Mouse (Mus musculus): ENCODE measurements around the gene Rbpj. TPM values are rescaled to one million over a fixed set of nuclear protein-coding genes. Genes with fewer than 3 reads are reported as not detected.

The Rbpj gene
- polyA plus RNA-seq, 1 experiment: 15.3 TPM

DNA sequence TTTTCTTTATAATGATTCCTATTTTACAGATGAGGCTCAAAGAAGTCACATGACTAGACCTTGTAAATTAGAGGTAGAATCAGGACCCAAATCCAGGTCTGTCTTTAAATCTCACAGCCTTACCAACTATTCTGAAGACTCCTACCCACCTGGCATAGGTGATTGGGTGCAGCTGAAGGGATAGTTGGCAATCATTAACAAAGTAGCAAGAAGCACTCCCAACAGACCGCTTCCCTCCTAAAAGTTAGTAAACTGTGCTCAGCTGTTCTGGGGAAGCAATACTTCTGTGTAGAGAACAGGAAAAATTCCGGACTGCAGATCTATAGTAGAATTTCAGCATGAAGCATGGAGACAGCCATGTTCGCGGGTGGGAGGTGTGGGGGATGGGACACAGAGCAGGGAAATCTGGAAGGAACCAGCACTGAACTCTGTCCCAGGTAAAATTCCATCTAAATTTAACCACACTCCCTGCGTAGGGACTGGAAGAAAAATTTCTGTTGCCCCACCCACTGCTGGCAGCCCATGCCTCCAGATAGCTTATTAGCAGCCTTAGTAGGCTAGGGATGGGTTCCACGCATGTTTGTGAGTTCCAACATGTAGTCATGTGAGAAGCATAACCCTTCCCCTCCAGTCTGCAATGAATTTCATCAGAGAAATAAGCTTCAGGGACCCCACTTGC is 3.3 kb downstream of the Rbpj start:
- DNase-seq (ENCODE audit: low read depth): no peak

DNA sequence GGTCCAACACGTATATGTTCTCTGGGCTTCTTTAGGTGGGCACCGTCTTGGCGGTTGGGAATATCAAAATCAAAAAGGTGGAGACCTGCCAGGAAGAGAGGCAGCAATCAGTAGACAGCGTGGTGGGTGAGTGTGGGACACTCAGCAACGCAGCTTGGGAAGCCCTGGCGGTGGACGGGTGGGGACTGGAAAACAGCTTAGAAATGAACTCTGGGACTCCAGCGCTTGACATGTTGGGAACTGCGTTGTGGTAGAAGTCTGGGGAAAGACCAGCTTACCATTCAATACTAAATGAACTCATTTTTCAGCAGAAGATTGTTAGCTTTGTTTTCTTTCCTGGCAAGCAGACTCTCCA is 3.8 kb downstream of the Rbpj start:
- DNase-seq (ENCODE audit: low read depth): no peak

DNA sequence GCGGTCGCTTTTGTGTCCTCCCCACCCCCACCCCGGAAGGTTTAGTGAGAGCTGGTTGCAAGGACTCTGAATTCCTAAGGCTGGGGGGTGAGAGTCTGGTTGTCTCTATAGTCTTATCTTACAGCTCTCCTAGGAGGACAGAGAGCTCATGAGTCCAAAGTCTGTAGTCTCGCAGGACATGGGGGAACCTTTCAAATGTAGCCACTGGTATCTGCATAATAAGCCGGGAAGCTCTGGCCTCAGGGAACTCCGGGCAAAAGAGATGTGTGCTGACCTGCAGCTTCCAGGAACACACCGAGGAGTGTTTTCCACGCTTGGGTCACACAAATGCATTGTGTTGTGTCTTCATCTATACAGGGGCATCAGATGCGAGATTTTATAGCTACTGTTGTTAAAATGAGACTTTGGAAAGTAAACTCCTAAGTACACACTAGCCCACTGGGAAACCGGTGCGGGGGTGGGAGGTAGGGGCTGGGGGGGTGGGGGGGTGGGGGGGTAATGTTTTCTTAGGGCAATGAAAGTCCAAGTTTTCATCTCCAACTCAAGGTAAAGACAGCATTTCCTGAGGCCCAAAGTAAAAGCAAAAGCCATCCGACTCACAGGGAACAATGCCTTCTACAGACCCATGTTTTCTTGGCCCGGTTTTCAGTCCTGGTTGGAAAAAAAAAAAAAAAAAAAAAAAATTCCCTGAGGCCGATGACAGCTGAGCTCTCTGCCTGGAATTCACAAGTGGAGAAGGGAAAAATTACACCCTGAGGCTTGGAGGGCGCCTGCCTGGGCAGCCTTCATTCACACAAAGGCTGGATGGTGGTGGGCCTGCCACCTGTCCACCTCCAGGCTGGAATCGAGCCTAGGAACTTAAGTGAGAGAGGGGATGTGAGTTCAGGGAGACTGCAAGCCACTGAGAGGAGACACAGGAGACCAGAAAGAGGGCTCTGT is 4.5 kb downstream of the Rbpj start:
- no peak for DNase-seq (ENCODE audit: low read depth)

DNA sequence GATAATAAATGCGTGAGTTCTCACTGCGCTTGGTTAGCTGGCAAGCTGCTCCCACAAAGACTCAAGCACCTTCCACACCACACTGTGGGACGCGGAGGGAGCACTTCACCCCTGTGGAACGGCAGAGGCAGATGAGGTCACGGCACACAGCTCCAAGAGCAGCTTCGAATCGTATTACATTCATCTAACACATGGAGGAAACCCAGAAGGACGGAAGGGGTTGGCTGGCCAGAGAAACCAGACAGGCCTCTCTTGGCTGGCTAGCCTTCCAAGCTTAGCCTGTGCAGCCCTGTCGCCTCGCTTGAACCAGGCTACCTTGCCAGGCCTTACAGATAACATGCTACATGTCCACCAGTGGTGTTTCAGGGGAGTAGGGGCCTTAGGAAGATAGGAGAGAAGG is 6.5 kb downstream of the Rbpj start:
- no peak for DNase-seq (ENCODE audit: low read depth)

DNA sequence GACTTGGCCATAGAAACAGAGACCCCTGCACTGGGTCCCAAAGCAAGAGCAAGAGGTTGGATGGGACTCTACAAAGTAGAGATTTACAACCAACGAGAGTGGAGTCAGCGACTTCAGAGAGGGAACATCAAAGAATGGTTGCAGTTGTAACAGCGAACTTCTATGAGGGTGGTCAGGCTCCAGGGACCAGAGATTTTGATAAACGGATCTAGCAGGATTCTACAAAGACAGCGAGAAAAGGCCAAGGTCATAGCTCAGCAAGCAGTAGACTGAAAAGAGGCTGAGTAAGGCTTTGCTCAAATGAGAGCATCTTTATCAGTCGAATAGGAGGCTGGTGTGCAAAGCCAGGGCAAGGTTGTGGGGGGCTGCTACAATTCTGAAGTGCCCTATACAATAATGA is 13.2 kb downstream of the Rbpj start:
- no peak for DNase-seq (ENCODE audit: low read depth)

DNA sequence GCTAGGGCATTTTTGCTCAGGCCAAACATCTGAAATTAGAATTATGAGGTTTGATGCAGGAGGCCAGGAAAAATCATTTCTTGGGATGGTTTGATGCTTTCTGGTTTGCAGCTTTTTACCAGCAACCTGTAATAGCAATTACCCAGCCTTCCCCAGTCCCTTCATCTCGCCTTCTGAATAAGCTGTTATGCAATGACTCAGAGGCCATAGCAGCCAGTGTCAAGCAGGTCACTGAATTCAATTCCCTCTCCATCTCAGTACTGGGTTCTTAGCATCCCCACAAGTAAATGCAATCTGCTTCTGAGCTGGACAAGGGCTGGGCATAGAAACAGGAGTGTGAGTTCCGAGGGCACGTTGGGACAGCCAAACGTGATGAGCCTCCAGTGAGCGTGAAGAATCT is 13.9 kb downstream of the Rbpj start:
- DNase-seq (ENCODE audit: low read depth): no peak

DNA sequence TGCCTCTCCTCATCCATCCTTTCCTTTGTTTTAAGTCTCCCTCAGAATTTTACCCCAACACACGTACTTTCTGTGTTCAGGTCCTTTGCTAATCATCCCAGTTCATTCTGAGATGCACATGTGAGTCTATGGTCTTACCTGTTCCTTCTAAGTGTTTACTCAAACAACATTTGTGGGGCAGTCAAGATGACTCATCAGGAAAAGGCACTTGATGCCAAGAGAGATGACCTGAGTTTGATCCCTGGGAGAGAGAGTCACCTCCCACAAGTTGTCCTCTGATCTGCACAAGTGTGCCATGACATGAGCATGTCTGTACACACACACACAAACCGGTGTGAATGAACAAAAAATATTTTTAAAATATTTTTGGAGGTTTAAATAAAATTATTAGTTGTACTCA is 15.1 kb downstream of the Rbpj start:
- no peak for DNase-seq (ENCODE audit: low read depth)

DNA sequence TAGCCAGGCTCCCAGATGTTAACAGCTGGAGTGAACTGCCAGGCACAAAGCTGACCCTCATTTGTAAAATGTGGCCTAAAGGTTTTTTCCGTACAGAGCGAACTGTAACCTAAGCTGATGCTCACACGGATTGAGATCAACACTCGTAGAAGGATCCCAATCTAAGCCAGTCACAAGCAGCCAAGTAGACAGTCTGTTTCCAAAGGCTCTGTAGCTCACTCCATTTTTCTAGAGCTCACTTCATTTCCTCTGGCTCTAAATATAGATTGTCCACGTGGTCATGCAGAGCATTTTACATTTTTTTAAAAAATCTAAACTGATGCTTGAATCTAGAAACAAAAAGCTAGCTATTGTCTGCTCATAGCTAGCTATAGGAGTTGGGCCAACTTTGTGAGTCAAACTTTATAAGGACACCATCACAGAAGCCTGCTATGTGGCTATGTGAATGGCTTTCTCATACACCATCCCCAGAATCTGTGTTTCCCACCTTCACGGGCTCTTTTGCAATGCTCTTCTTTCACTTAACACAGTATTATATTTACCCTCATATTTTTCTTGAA is 19.2 kb downstream of the Rbpj start:
- no peak for DNase-seq (ENCODE audit: low read depth)

DNA sequence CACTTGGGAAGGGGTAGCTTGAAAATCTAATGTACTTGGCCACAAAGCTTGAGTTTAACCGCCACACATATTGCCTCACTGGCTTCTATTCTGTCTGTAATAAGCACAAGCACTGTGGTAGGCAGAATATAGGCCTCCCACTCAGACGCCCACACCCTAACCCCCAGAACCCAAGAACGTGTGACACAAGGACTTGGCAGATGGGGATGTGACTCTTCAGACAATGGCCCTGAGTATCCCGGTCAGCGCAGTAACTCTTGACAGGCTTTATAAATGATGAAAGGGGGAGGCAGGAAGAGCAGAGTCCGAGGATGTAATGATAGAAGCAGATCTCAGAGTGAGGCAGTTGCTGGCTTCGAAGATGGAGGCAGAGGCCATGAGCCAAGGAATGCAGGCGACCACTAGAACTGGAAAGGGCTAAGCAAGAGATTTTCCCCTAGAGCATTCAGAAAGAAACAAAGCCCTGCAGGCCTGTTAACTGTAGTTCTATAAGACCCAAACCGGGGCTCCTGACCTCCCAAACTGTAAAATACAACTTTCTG is 20.1 kb downstream of the Rbpj start:
- DNase-seq (ENCODE audit: low read depth): no peak

DNA sequence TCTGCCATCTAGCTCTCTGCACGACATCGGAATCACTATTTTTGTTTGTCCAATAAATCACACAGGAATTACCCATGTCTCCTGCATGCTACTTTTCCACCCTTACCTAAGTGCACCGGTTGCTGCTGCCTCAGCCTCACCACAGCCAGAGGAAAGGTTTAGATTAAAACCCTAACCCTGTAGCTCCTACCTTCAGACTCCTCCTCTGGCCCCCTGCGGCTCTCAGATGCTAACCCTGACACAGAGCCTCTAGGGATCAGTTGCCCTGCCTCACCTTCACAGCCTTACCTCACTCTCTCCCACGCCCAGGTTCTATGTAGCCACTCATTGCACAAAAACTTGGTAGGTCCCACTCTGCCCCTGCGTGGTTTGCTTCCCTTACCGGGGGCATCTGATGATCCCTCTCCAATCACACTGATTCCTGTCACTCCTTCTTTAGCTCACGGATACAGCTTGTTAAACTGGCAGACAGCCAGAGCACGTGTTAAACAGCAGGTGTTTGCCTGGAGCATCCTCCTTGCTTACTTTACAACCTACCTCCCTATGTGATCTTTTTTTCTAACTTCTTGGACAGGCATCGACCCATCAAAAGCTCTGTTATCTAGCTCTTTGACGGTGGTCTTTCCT is 21.1 kb downstream of the Rbpj start:
- no peak for DNase-seq (ENCODE audit: low read depth)

DNA sequence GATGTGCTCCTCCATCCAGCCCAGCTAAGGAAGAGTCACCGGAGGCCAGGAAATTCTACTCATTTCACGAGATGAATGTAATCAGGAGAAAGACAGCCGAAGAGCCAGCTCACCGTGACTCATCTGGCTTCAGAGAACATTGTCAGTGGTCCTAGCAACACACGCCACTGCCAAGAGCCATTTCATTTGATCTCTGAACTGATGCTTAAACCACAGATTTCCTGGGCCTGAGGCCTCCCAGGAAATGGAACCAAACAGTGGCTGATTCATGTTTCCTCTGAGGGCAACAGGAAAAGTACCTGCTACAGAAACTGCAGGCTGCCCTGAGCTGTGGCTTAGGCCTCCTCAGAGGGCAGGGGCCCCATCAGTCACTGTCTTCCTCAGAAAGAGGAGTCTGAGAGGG is 24.7 kb downstream of the Rbpj start:
- DNase-seq (ENCODE audit: low read depth): no peak

DNA sequence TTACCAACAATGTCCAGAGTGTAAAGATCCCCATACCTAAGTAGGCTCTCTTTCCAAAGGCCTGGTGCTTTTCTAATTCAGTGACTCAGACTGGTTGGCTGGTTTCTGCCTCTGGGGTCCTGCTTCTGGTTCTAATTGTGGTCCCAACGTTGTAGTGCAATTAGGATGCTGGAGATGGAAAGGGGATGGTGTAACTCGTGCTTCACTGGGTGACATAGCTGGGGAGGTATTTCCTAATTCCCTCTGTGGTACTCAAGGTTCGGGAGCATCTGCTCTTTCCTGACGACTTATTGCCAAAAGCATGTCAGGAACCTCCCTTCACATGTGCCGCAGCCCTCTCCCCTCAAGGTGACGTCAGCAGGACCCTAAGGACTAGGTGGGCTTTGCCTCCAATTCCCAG is 27.8 kb downstream of the Rbpj start:
- no peak for DNase-seq (ENCODE audit: low read depth)

DNA sequence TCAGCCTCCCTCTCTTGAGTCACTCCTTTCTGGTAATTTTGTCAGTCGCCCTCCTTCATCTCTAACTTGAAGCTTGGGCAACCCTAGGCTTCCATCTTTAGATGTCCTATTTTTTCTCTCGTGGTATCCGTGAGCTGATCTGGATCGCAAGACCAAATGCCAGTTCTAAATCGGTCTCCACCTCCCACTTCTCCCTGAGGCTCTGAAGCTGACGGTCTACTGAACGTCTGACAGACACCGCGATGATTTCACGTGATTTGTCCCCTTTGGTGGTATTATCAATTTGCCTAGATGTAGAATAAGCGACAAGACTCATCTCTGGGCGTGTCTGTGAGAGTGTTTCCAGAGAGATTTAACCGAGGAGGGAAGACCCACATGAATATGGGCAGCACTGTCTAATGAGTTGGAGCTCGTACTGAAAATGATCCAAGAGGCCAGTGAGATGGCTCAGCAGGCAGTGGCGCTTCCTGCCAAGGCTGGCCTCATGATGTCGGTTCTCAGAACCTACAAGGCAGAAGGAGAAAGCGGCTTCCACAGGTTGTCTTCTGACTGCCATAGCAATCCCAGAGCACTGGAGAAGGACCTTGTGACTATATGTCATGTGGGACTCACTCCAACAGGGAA is 28.7 kb downstream of the Rbpj start:
- DNase-seq (ENCODE audit: low read depth): no peak

DNA sequence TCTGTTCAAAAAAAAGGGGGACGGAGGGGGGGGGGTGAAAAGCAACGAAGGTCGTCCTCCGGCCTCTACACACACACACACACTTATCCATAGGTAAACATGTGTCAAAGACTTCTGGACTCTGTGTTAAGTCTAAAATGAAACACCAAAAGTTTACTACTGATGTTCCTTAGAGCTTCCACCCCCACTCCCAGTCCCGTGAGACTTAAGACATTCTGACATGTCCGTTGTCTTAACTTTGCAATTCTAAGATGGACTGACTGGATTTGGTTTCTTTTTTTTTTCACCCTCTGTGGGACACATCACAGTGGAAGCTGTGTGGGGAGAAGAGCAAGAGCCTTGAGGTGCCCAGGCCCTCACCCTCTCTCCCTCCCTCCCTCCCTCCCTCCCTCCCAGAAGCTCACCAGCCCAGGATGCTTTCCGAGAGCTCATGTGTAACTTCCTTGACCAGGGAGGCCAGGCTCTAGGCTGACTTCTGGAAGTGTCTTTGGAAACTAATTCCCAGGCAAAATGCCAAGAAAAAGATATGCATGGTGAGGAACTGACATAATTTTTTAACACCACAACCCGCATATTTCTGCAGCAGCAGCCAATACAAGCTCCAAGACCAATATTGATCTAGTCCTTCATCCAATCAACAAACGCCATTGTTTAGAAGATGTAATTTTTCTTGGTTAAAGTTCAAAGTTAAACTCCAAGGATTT is 31.0 kb downstream of the Rbpj start:
- DNase-seq (ENCODE audit: low read depth): no peak

DNA sequence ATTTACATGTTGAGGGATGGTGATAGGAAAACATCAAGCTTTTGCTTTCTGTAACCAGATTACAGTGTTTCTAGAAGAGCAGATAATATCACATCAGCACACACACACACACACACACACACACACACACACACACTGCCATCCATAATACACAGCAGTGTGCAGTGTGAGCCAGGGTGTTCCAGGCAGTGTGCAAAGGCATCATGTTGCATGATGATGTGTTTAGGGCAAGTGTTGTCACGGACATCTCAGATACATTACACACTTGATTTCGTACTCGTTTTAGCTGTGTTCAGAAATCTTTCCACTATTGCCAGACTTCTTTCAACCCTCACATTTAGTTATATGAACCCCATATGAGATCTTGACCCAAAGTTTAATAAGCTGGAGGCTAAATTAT is 33.6 kb downstream of the Rbpj start:
- DNase-seq (ENCODE audit: low read depth): no peak

DNA sequence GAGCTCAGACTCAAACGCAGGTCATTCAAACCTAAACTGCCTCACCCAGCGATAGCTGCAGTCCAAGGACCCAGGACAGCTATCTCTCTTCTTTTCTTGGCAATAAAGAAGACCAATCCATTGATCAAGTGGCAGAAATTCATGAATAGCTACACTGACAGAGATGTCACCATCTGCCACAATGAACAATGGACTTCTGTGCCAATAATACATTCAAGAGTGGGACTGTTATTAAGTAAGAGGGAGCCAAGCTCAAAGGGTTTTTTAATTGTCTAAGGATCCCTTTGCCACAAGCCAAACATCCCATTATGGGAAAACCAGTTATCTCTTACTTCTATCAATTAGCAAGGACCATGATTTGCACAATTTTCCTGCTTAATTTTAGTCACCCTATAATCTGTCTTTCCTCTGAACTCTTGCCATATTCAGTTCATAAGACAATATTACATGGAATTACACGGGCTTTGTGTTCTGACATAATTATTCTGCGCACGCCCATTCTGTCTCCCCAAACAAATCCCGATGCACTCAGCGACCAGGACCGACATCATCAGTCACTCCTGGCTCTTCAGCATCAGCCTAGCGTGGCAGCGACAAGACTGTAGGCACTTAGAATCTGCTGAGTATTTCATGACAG is 34.7 kb downstream of the Rbpj start:
- no peak for DNase-seq (ENCODE audit: low read depth)

DNA sequence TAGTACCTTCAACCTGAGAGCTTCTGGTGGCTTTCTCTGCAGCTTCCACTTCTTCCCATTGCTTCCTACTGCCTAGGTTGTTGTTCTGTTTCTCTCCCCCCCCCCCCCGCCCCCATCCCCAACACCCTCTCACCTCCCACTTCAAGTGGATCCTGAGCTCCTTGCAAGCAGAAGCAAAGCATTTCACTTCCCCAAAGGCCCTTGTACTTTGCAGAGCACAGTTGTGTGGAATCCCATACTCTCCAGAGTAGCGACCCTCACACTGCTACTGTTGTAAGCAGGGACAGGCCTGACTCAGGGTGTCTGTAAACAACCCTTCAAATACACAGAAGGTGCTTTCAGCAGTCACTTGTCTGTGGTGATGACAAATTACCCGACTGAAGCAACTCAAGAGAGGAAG is 37.3 kb downstream of the Rbpj start:
- no peak for DNase-seq (ENCODE audit: low read depth)

DNA sequence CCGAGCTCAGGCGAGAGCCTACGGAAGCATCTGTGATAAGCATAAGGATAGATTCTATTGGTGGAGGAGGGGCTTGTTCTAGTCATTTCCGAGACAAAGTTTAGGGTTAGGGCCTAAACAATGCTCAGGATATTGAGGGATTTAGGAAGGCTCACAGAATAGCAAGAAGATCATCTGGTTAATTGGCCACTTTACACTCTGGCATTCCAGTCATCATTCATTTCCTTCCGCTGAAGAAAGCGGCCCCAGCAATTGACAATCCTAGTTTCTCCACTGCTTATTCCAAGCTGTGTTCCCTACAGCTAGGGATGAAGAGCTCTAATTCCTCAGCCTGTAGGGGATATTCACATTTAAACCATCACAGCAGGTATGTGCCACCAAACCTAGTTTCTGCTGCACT is 39.8 kb downstream of the Rbpj start:
- no peak for DNase-seq (ENCODE audit: low read depth)

DNA sequence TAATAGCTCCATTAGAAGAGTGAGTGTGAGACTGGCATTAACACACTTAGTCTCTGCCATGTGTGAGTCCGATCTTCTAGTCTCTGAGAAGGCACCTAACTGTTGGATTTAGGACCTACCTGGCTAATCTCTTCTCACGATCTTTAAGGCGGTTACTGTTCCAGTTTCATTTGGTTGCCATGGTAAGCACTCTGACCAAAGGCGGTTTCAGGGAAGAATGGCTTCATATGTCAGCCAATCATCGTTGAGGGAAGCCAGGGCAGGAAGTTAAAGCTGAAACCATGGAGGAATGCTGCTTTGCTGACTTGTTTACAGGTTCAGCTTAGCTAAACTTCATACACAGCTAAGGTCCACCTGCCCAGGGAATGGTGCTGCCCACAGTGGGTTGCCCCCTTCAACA is 41.4 kb downstream of the Rbpj start:
- DNase-seq (ENCODE audit: low read depth): no peak

DNA sequence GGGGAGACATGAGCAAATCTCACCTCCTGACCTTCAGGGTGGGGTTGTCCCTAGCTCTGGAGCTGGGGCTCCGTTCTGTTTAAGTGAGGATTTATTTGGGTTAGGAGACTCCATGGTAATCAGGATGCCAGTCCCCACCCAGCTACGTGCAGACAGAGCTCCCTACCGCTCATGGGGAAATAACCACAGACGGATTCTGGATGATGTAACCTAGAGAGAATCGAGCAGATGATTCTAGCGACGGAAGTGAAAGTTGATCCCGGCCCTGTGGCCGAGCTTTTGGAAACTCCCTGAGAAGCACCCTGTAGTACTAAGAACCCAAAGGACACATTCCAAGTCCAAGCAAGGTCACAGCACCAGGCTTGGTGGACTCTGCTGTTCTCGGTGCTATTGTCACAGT is 43.5 kb downstream of the Rbpj start:
- no peak for DNase-seq (ENCODE audit: low read depth)

DNA sequence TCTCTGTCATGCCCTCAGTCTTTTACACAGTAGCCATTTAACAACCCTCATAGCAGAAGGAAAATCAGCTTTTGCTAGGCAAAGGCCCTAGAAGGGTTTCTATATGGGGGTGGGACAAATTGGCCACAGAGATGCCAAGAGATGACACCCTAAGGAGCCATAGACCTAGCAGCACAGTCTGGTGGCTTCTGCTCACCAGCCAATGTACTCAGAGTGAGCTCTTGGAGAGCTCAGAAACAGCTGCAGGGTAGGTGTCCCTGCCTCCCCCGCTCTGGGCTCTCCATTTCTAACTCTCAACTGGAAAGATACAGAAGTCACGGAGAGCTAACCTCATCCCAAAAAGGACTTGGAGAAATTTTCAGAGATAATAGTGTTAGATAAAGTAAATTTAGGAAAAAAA is 44.0 kb downstream of the Rbpj start:
- no peak for DNase-seq (ENCODE audit: low read depth)
